Mouse (Mus musculus) lung, embryonic 14.5 days (tissue): ENCODE data around the gene Galnt10. TPM values are rescaled to one million over a fixed set of nuclear protein-coding genes. Genes with fewer than 3 reads are reported as not detected.
A peak's percentile ranks its signal among the peaks of the same experiment; 100 is the strongest.

Experiments
- ATAC-seq: fragments of 200-750 bp; cut with Nextera tagmentation; 2 replicates; pipeline ENCODE4 v1.8.0; 2017; ENCODE audit warnings: mild to moderate bottlenecking, moderate TSS enrichment, moderate library complexity; ENCODE audit not compliant: insufficient read depth
- DNase-seq: peaks from one replicate; pipeline ENCODE4 v3.0.0-alpha.2; 2015
- H3K27ac ChIP-seq: fragments of 300-500 bp; sonication (generic); 2 replicates; pipeline ENCODE4 v1.5.1; 2014; ENCODE audit warnings: low read depth, mild to moderate bottlenecking, moderate library complexity
- H3K27me3 ChIP-seq: fragments of 300-500 bp; sonication (generic); 2 replicates; pipeline ENCODE4 v1.6.1; 2014; ENCODE audit warnings: low read length, control low read depth; ENCODE audit not compliant: insufficient read depth
- H3K36me3 ChIP-seq: fragments of 300-500 bp; sonication (generic); 2 replicates; pipeline ENCODE4 v1.6.1; 2014; ENCODE audit warnings: control low read depth; ENCODE audit not compliant: insufficient read depth
- H3K4me1 ChIP-seq: fragments of 300-500 bp; sonication (generic); 2 replicates; pipeline ENCODE4 v1.6.1; 2014; ENCODE audit warnings: antibody characterized with exemption, control low read depth; ENCODE audit not compliant: insufficient read depth
- H3K4me2 ChIP-seq: fragments of 300-500 bp; sonication (generic); 2 replicates; pipeline ENCODE4 v1.6.1; 2014; ENCODE audit warnings: mild to moderate bottlenecking
- H3K4me3 ChIP-seq: fragments of 300-500 bp; sonication (generic); 2 replicates; pipeline ENCODE4 v1.5.1; 2014; ENCODE audit warnings: low read depth, low read length
- H3K9ac ChIP-seq: fragments of 300-500 bp; sonication (generic); 2 replicates; pipeline ENCODE4 v1.6.1; 2014
- H3K9me3 ChIP-seq: fragments of 300-500 bp; sonication (generic); 2 replicates; pipeline ENCODE4 v1.6.1; 2016; ENCODE audit warnings: low read depth, low read length, control low read depth
- CTCF ChIP-seq: IDR thresholded peaks from 2 replicates; pipeline ENCODE4 v1.5.1; 2016; ENCODE audit warnings: antibody characterized with exemption, low read depth
- WGBS: fragments of 180-500 bp; shearing (Covaris S2); extraction: QIAGEN DNeasy Blood & Tissue Kit; methylation state at CpG from one replicate; pipeline ENCODE4 v1.1.7; 2014; 5-methylcytosine and 5-hydroxymethylcytosine counted together
- polyA plus RNA-seq: library from polyadenylated mRNA; unstranded; fragments of >200 nt; fragmentation: Nextera tagmentation; extraction: Ambion mirVana; gene quantifications from 2 replicates; pipeline ENCODE4 v1.2.1, GENCODE M21; 2014

The Galnt10 gene
- polyA plus RNA-seq, 1 experiment from 2014 or later: 11.9 TPM

- H3K27me3 ChIP-seq: peaks cover 98% of the 10 kb centered on the region
- 5% methylated on average over 23 of the region's 23 CpGs for WGBS
- DNase-seq (no peak), ATAC-seq (no peak)
- H3K4me3 ChIP-seq: peak within 1 kb of the TSS; percentile 4; the same call in 1 of the 2 replicates
- H3K36me3 ChIP-seq: no peaks in the 10 kb centered on the region
- TF ChIP-seq CTCF: no peak
- no peak within 1 kb of the TSS for H3K4me2 ChIP-seq
- no peaks in the 10 kb centered on the region for H3K9me3 ChIP-seq
- H3K27ac ChIP-seq: no peak within 1 kb of the TSS
- no peak within 1 kb of the TSS for H3K9ac ChIP-seq
- H3K4me1 ChIP-seq: 0 out of 2 replicates have a peak, but pooled peaks cover 4% of the 10 kb centered on the region
Observed at GRCm38 (mm10) chr11:57832552-57833201, 187.4 kb downstream of the Galnt10 start, which contains the start of gene Hand1. Gene Hand1 (minus strand): TSS chr11:57832818.

- 3% methylated on average over 30 of the region's 30 CpGs for WGBS
- DNase-seq (peak; percentile 63), ATAC-seq (no peak)
- Histone ChIP-seq H3K36me3 (no peaks in the 10 kb centered on the region), H3K27me3 (peaks cover 98% of the 10 kb centered on the region), H3K27ac (no peak overlapping the region), H3K4me1 (no peaks in the 10 kb centered on the region), H3K9me3 (no peaks in the 10 kb centered on the region), H3K4me2 (no peak overlapping the region), H3K4me3 (peak overlapping the region; percentile 4), H3K9ac (no peak overlapping the region)
- no peak for TF ChIP-seq CTCF
Observed at GRCm38 (mm10) chr11:57833296-57833977, 188.2 kb downstream of the Galnt10 start.

- H3K9me3 ChIP-seq: no peaks in the 10 kb centered on the region
Observed at GRCm38 (mm10) chr11:57834031-57834430, 188.8 kb downstream of the Galnt10 start.

GRCm38 (mm10) chr11:57835331-57835730 lies 190.1 kb downstream of the Galnt10 start:
- WGBS: 21% methylated on average over 2 of the region's 2 CpGs
- TF ChIP-seq CTCF: no peak
- H3K27me3 ChIP-seq: peaks cover 100% of the 10 kb centered on the region
- ATAC-seq (no peak), DNase-seq (no peak)
- H3K27ac ChIP-seq: no peak overlapping the region
- no peaks in the 10 kb centered on the region for H3K4me1 ChIP-seq
- no peaks in the 10 kb centered on the region for H3K9me3 ChIP-seq
- H3K9ac ChIP-seq: no peak overlapping the region
- no peak overlapping the region for H3K4me2 ChIP-seq
- H3K36me3 ChIP-seq: no peaks in the 10 kb centered on the region
- H3K4me3 ChIP-seq: no peak overlapping the region

More at GRCm38 (mm10) chr11:57834031-57834430, 188.8 kb downstream of the Galnt10 start:
- no peak for ATAC-seq
- no peak for TF ChIP-seq CTCF
- Histone ChIP-seq H3K36me3 (no peaks in the 10 kb centered on the region), H3K4me1 (no peaks in the 10 kb centered on the region), H3K27me3 (peaks cover 100% of the 10 kb centered on the region), H3K4me3 (peak overlapping the region; percentile 4; the same call in 1 of the 2 replicates), H3K9ac (no peak overlapping the region), H3K4me2 (no peak overlapping the region), H3K27ac (no peak overlapping the region)
- 9% methylated on average over 6 of the region's 6 CpGs for WGBS
- DNase-seq: no peak

GRCm38 (mm10) chr11:57835931-57836330 lies 190.7 kb downstream of the Galnt10 start:
- no peaks in the 10 kb centered on the region for H3K9me3 ChIP-seq
- WGBS: 24% methylated on average over 3 of the region's 3 CpGs
- no peak overlapping the region for H3K9ac ChIP-seq
- H3K4me2 ChIP-seq: no peak overlapping the region
- H3K36me3 ChIP-seq: no peaks in the 10 kb centered on the region
- no peak for TF ChIP-seq CTCF
- DNase-seq (no peak), ATAC-seq (no peak)
- no peaks in the 10 kb centered on the region for H3K4me1 ChIP-seq
- H3K27me3 ChIP-seq: peaks cover 100% of the 10 kb centered on the region
- H3K27ac ChIP-seq: no peak overlapping the region
- H3K4me3 ChIP-seq: no peak overlapping the region

- no peaks in the 10 kb centered on the region for H3K4me1 ChIP-seq
- no peak overlapping the region for H3K9ac ChIP-seq
- H3K27me3 ChIP-seq: peaks cover 100% of the 10 kb centered on the region
- 6% methylated on average over 9 of the region's 9 CpGs for WGBS
- no peaks in the 10 kb centered on the region for H3K9me3 ChIP-seq
- no peak for ATAC-seq
- no peaks in the 10 kb centered on the region for H3K36me3 ChIP-seq
- no peak for TF ChIP-seq CTCF
- no peak overlapping the region for H3K4me3 ChIP-seq
- no peak for DNase-seq
- no peak overlapping the region for H3K27ac ChIP-seq
- no peak overlapping the region for H3K4me2 ChIP-seq
Observed at GRCm38 (mm10) chr11:57836401-57836800, 191.2 kb downstream of the Galnt10 start.

Other genes starting within 250 kb of the Galnt10 start
- 48.6 and 53.8 TPM in 2 replicates for gene Fam114a2, start 126.8 kb upstream of the Galnt10 start, polyA plus RNA-seq
- gene Mfap3, start 126.8 kb upstream of the Galnt10 start, polyA plus RNA-seq: 46.9 and 48.4 TPM in 2 replicates
- gene Sap30l, start 156.2 kb downstream of the Galnt10 start, polyA plus RNA-seq: 15.9 and 16.7 TPM in 2 replicates
- gene Hand1, start 187.4 kb downstream of the Galnt10 start, polyA plus RNA-seq: not detected in 2 replicates